In the genomic region with DNA sequence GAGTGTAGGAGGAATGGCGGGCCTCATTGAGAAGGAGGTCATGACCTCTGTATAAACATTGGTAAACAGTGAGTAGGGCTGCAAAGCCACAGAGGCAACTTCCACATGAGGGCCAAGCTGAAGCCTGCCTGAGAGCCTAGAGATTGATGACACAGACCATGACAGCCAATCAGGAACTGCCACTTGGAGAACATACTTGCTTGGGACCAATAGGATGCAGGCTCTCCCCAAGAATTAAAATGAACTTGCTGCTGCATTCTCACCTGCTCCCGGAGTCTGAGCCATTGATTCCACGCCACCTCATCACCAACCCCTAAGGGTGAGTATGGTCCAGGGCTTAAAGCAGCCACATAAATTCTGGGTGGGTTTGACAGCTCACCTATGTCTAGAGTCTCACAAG, we compare ENCODE assay signal across 10 mouse cellular contexts.
DNase-seq lines count a peak whose midpoint lies in the region; ATAC-seq lines count a peak whose summit lies in the region.
"Had no signal": no experiment of that assay in that cellular context is flagged by ENCODE, and none has a peak within 500 bp of the region (broad histone marks: within the 10 kb centered on the region; RNA-seq: fewer than 3 reads in every experiment).

No protein-coding gene starts in this region.

- no peaks in the 10 kb centered on the region for H3K36me3 ChIP-seq in liver, embryonic 11.5 days (ENCODE audit: control insufficient read depth, insufficient read depth, low read length)
- H3K36me3 ChIP-seq in forebrain, embryonic 15.5 days, result no peaks in the 10 kb centered on the region
- H3K36me3 ChIP-seq: forebrain, embryonic 10.5 days; hindbrain, embryonic 12.5 days; limb, embryonic 12.5 days had no signal

- H3K4me1 ChIP-seq in liver, embryonic 11.5 days (replicated peaks; ENCODE audit: control insufficient read depth, insufficient read depth, low read length), result no peaks in the 10 kb centered on the region
- H3K4me1 ChIP-seq in forebrain, embryonic 15.5 days, result no peaks in the 10 kb centered on the region
- H3K4me1 ChIP-seq: forebrain, embryonic 10.5 days; hindbrain, embryonic 12.5 days; limb, embryonic 12.5 days had no signal

- ATAC-seq in liver, embryonic 11.5 days (replicated peaks; ENCODE audit: low FRiP score), result 0 out of 2 replicates have a peak, but pooled peaks have one; percentile 31
- no peak for ATAC-seq in forebrain, embryonic 15.5 days (replicated peaks)

- H3K27me3 ChIP-seq in liver, embryonic 11.5 days (replicated peaks; ENCODE audit: control insufficient read depth, insufficient read depth, low read length), result no peaks in the 10 kb centered on the region
- no peaks in the 10 kb centered on the region for H3K27me3 ChIP-seq in forebrain, embryonic 15.5 days
- H3K27me3 ChIP-seq: hindbrain, embryonic 12.5 days had no signal

- H3K9ac ChIP-seq in liver, embryonic 11.5 days (ENCODE audit: low read depth, low read length), result no peak overlapping the region
- no peak overlapping the region for H3K9ac ChIP-seq in forebrain, embryonic 15.5 days (replicated peaks)
- H3K9ac ChIP-seq: hindbrain, embryonic 12.5 days; limb, embryonic 12.5 days had no signal

- no peak overlapping the region for H3K4me3 ChIP-seq in liver, embryonic 11.5 days (ENCODE audit: low read depth, low read length)
- H3K4me3 ChIP-seq in forebrain, embryonic 15.5 days, result no peak overlapping the region
- H3K4me3 ChIP-seq: forebrain, embryonic 10.5 days; hindbrain, embryonic 12.5 days; limb, embryonic 12.5 days had no signal

- WGBS in liver, embryonic 11.5 days, result 56% methylated on average over 3 of the region's 3 CpGs
- WGBS in forebrain, embryonic 15.5 days, result 78% methylated on average over 3 of the region's 3 CpGs

- peak; percentile 10 to 35 for DNase-seq in kidney, postnatal 4 days
- DNase-seq in kidney, adult 18-20 months, result no peak
- DNase-seq in T-cell, adult 2 months (ENCODE audit: low spot score), result peak; percentile 14
- DNase-seq in liver, embryonic 11.5 days (ENCODE audit: low spot score), result no peak
- peak; percentile 45 for DNase-seq in thymus, postnatal 14 days
- no peak for DNase-seq in layer of hippocampus, postnatal 14 days (ENCODE audit: low spot score in 2 of 2)

- no peak overlapping the region for H3K27ac ChIP-seq in liver, embryonic 11.5 days (ENCODE audit: low read depth, low read length)
- no peak overlapping the region for H3K27ac ChIP-seq in forebrain, embryonic 15.5 days (replicated peaks)
- H3K27ac ChIP-seq: forebrain, embryonic 10.5 days; hindbrain, embryonic 12.5 days; limb, embryonic 12.5 days had no signal

- H3K9me3 ChIP-seq in liver, embryonic 11.5 days (ENCODE audit: control insufficient read depth, low read length), result no peaks in the 10 kb centered on the region
- no peaks in the 10 kb centered on the region for H3K9me3 ChIP-seq in forebrain, embryonic 15.5 days
- H3K9me3 ChIP-seq: forebrain, embryonic 10.5 days; hindbrain, embryonic 12.5 days; limb, embryonic 12.5 days had no signal

- no peak overlapping the region for H3K4me2 ChIP-seq in liver, embryonic 11.5 days
- no peak overlapping the region for H3K4me2 ChIP-seq in forebrain, embryonic 15.5 days (replicated peaks)
- H3K4me2 ChIP-seq: hindbrain, embryonic 12.5 days; limb, embryonic 12.5 days had no signal

Comparison
In these comparisons a context has a peak if more than half of its experiments do, and no peak if none do; other contexts are left out.
1. DNase-seq: peak in kidney, postnatal 4 days (2 of 2), T-cell, adult 2 months (single experiment) and thymus, postnatal 14 days (single experiment); none in kidney, adult 18-20 months (single experiment), liver, embryonic 11.5 days (single experiment) and layer of hippocampus, postnatal 14 days (0 of 2).